Mouse (Mus musculus) G1E (cell line): ENCODE data around the gene Fxyd3.

Source experiments
- CTCF ChIP-seq: IDR thresholded peaks from 2 replicates; pipeline ENCODE4 v1.5.1; 2012; ENCODE audit warnings: low read depth, low read length, inconsistent platforms, mixed read lengths
- GATA1 ChIP-seq: IDR thresholded peaks from 2 replicates; pipeline ENCODE4 v1.6.1; 2012; ENCODE audit warnings: borderline replicate concordance, low read length, inconsistent platforms, mixed read lengths
- TAL1 ChIP-seq: conservative IDR thresholded peaks from 2 replicates; pipeline ENCODE4 v1.6.1; 2012; ENCODE audit warnings: low read depth, low read length, inconsistent platforms, mixed read lengths

DNA sequence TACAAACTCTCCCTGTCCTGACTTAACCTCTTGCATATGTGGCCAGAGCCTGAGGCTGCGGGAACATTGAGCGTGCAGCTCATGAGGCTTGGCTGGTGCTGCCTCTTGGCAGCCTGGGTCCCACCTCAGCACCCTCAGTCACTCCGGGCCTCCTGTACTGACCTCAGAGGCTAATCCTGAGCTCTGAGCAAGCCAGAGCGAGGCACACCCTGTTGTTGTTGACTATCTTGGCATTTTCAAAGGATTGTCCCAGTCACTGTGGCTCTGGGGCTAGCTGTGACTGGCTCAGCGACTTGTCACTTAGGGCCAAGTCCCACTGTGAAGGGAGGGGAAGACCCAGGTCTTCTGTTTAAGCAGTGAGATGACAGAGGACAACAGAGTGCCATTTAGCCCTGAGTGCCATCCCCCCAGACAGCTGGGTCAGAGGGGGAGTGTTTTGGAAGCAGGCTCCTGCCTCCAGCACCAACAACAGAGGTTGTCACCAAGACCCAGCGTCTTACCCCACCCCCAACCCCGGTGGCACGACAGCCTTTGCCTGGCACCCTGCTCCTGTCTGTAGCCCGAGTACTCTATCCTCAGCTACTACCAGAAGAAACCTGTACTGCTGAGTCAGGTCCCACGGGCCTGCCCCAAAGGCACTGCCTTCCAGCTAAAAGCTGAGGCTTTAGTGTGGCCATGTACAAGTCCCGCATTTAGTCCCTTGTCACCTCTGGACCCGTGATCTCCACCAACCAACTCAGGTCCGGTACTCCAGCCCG lies 6.5 kb upstream of the Fxyd3 start:
- no peak for TF ChIP-seq CTCF
- no peak for TF ChIP-seq GATA1
- TF ChIP-seq TAL1, result no peak
